In genomic region chr5:52476292-52476701, GRCm38 (mm10) we compare ENCODE assay signal across 7 mouse cellular contexts. TPM values are rescaled to one million over a fixed set of nuclear protein-coding genes. Genes with fewer than 3 reads are reported as not detected.
DNase-seq lines count a peak whose midpoint lies in the region; ATAC-seq lines count a peak whose summit lies in the region.

No protein-coding gene starts in this region.

- no peaks in the 10 kb centered on the region for H3K36me3 ChIP-seq in forebrain, embryonic 12.5 days (replicated peaks)
- no peaks in the 10 kb centered on the region for H3K36me3 ChIP-seq in heart, embryonic 15.5 days
- no peaks in the 10 kb centered on the region for H3K36me3 ChIP-seq in liver, embryonic 11.5 days (ENCODE audit: control insufficient read depth, insufficient read depth, low read length)
- no peaks in the 10 kb centered on the region for H3K36me3 ChIP-seq in splenic B cell, adult 2 months (ENCODE audit: control insufficient read depth, insufficient read depth, low read length, poor library complexity, severe bottlenecking)

- H3K27ac ChIP-seq in forebrain, embryonic 12.5 days, result peak overlapping the region; percentile 57; the same call in 1 of the 2 replicates
- peak overlapping the region; percentile 91 for H3K27ac ChIP-seq in heart, embryonic 15.5 days
- peak overlapping the region; percentile 44; the same call in 1 of the 2 replicates for H3K27ac ChIP-seq in liver, embryonic 11.5 days (ENCODE audit: low read depth, low read length)

- DNase-seq in c-Kit-positive CD71-positive TER-119-positive erythroid progenitor cells, embryonic 14.5 days (ENCODE audit: low spot score), result peak; percentile 3
- DNase-seq in kidney, postnatal 14 days, result peak; percentile 90
- DNase-seq in liver, embryonic 11.5 days (ENCODE audit: low spot score), result peak; percentile 72
- peak; percentile 15 for DNase-seq in splenic B cell, adult 2 months (ENCODE audit: low read depth, low spot score)

- H3K9ac ChIP-seq in forebrain, embryonic 12.5 days, result peak overlapping the region; percentile 45
- H3K9ac ChIP-seq in heart, embryonic 15.5 days, result peak overlapping the region; percentile 60
- peak overlapping the region; percentile 37; the same call in 1 of the 2 replicates for H3K9ac ChIP-seq in liver, embryonic 11.5 days (ENCODE audit: low read depth, low read length)

- H3K27me3 ChIP-seq in forebrain, embryonic 12.5 days, result 0 out of 2 replicates have a peak, but pooled peaks cover 4% of the 10 kb centered on the region
- no peaks in the 10 kb centered on the region for H3K27me3 ChIP-seq in heart, embryonic 15.5 days
- peaks cover 5% of the 10 kb centered on the region for H3K27me3 ChIP-seq in liver, embryonic 11.5 days (replicated peaks; ENCODE audit: control insufficient read depth, insufficient read depth, low read length)
- H3K27me3 ChIP-seq in splenic B cell, adult 2 months (ENCODE audit: control insufficient read depth, insufficient read depth, low read length, poor library complexity, severe bottlenecking), result no peaks in the 10 kb centered on the region

- H3K4me1 ChIP-seq in forebrain, embryonic 12.5 days, result peaks cover 23% of the 10 kb centered on the region
- peaks cover 16% of the 10 kb centered on the region for H3K4me1 ChIP-seq in heart, embryonic 15.5 days (replicated peaks)
- H3K4me1 ChIP-seq in liver, embryonic 11.5 days (replicated peaks; ENCODE audit: control insufficient read depth, insufficient read depth, low read length), result no peaks in the 10 kb centered on the region

- peak; percentile 87 for ATAC-seq in forebrain, embryonic 12.5 days (ENCODE audit: low FRiP score)
- ATAC-seq in heart, embryonic 15.5 days (replicated peaks; ENCODE audit: insufficient number of reproducible peaks, insufficient read depth, low FRiP score, low read depth), result peak; percentile 95
- peak; percentile 82 for ATAC-seq in liver, embryonic 11.5 days (replicated peaks; ENCODE audit: low FRiP score)
- peak; percentile 71 for ATAC-seq in monocyte, adult 5-6 weeks (replicated peaks; ENCODE audit: insufficient number of reproducible peaks, low FRiP score, low TSS enrichment, poor library complexity, severe bottlenecking)

- no peaks in the 10 kb centered on the region for H3K9me3 ChIP-seq in forebrain, embryonic 12.5 days
- H3K9me3 ChIP-seq in heart, embryonic 15.5 days (replicated peaks), result 0 out of 2 replicates have a peak, but pooled peaks cover 3% of the 10 kb centered on the region
- 0 out of 2 replicates have a peak, but pooled peaks cover 3% of the 10 kb centered on the region for H3K9me3 ChIP-seq in liver, embryonic 11.5 days (ENCODE audit: control insufficient read depth, low read length)

- H3K4me3 ChIP-seq in forebrain, embryonic 12.5 days (replicated peaks), result peak overlapping the region; percentile 39
- H3K4me3 ChIP-seq in heart, embryonic 15.5 days, result peak overlapping the region; percentile 55
- peak overlapping the region; percentile 45 for H3K4me3 ChIP-seq in liver, embryonic 11.5 days (ENCODE audit: low read depth, low read length)

- peak overlapping the region; percentile 72 for H3K4me2 ChIP-seq in forebrain, embryonic 12.5 days
- peak overlapping the region; percentile 87 for H3K4me2 ChIP-seq in heart, embryonic 15.5 days
- H3K4me2 ChIP-seq in liver, embryonic 11.5 days, result peak overlapping the region; percentile 68

- under 1% methylated on average over 23 of the region's 23 CpGs for WGBS in forebrain, embryonic 12.5 days
- WGBS in heart, embryonic 15.5 days, result under 1% methylated on average over 23 of the region's 23 CpGs
- WGBS in liver, embryonic 11.5 days, result under 1% methylated on average over 23 of the region's 23 CpGs

RNA-seq across cellular contexts. Expression of gene Ccdc149, which starts 5.0 kb away (rescaled TPM):
- 5.5 and 5.9 TPM in 2 replicates for polyA plus RNA-seq in forebrain, embryonic 12.5 days (2016; fragmentation: Nextera tagmentation; extraction: Ambion mirVana)
- 2.5 and 3.3 TPM in 2 replicates for polyA plus RNA-seq in heart, embryonic 15.5 days (2015; fragmentation: Nextera tagmentation; extraction: Ambion mirVana)
- polyA plus RNA-seq in liver, embryonic 11.5 days (2014; fragmentation: Nextera tagmentation; extraction: Ambion mirVana), result 1.1 and 1.2 TPM in 2 replicates
- not detected in 3 replicates for total RNA-seq in monocyte, adult 5-6 weeks (2017)

Comparison
In these comparisons a context has a peak if more than half of its experiments do, and no peak if none do; other contexts are left out.
1. Peak in every context shown above with its lines: DNase-seq, ATAC-seq, H3K4me3 ChIP-seq and H3K27ac ChIP-seq.
2. DNase-seq: peak in every context shown above with its lines; median percentile 90 in kidney, postnatal 14 days; 72 in liver, embryonic 11.5 days; 15 in splenic B cell, adult 2 months; 3 in c-Kit-positive CD71-positive TER-119-positive erythroid progenitor cells, embryonic 14.5 days.